ENCODE assay signal across 8 mouse cellular contexts in genomic region chr4:59549977-59550560, GRCm38 (mm10). TPM values are rescaled to one million over a fixed set of nuclear protein-coding genes. Genes with fewer than 3 reads are reported as not detected.
DNase-seq lines count a peak whose midpoint lies in the region; ATAC-seq and TF ChIP-seq lines count a peak whose summit lies in the region.

No protein-coding gene starts in this region.

- no peaks in the 10 kb centered on the region for H3K36me3 ChIP-seq in embryonic facial prominence, embryonic 13.5 days
- no peaks in the 10 kb centered on the region for H3K36me3 ChIP-seq in intestine, postnatal 0 days (ENCODE audit: control insufficient read depth, insufficient read depth)
- no peaks in the 10 kb centered on the region for H3K36me3 ChIP-seq in neural tube, embryonic 14.5 days (ENCODE audit: control insufficient read depth, insufficient read depth, low read length)

- peak overlapping the region; percentile 91 for H3K27ac ChIP-seq in layer of hippocampus, adult 2 months
- no peak overlapping the region for H3K27ac ChIP-seq in embryonic facial prominence, embryonic 13.5 days
- peak overlapping the region; percentile 100 for H3K27ac ChIP-seq in intestine, postnatal 0 days (ENCODE audit: low read depth, low read length)
- H3K27ac ChIP-seq in neural tube, embryonic 14.5 days (ENCODE audit: low read depth, low read length), result no peak overlapping the region

- H3K4me2 ChIP-seq in embryonic facial prominence, embryonic 13.5 days, result peak overlapping the region; percentile 81
- H3K4me2 ChIP-seq in intestine, postnatal 0 days (replicated peaks; ENCODE audit: low read depth), result peak overlapping the region; percentile 83
- peak overlapping the region; percentile 88 for H3K4me2 ChIP-seq in neural tube, embryonic 14.5 days (ENCODE audit: low read depth, low read length)

- peak overlapping the region; percentile 95 for H3K4me3 ChIP-seq in layer of hippocampus, adult 2 months
- H3K4me3 ChIP-seq in embryonic facial prominence, embryonic 13.5 days, result peak overlapping the region; percentile 77
- H3K4me3 ChIP-seq in intestine, postnatal 0 days (ENCODE audit: low read depth, low read length), result peak overlapping the region; percentile 98
- peak overlapping the region; percentile 89 for H3K4me3 ChIP-seq in neural tube, embryonic 14.5 days (ENCODE audit: low read depth, low read length)

- H3K9me3 ChIP-seq in embryonic facial prominence, embryonic 13.5 days, result no peaks in the 10 kb centered on the region
- no peaks in the 10 kb centered on the region for H3K9me3 ChIP-seq in intestine, postnatal 0 days (ENCODE audit: control insufficient read depth)
- H3K9me3 ChIP-seq in neural tube, embryonic 14.5 days (ENCODE audit: control insufficient read depth, low read length), result no peaks in the 10 kb centered on the region

- ATAC-seq in embryonic facial prominence, embryonic 13.5 days (ENCODE audit: insufficient number of reproducible peaks, insufficient read depth, low FRiP score, low TSS enrichment, low read depth), result no peak
- ATAC-seq in intestine, postnatal 0 days, result no peak
- no peak for ATAC-seq in neural tube, embryonic 14.5 days (ENCODE audit: low read depth)
- no peak for ATAC-seq in cerebellum, adult (ENCODE audit: insufficient number of reproducible peaks, low FRiP score, low TSS enrichment)

- H3K27me3 ChIP-seq in embryonic facial prominence, embryonic 13.5 days, result no peaks in the 10 kb centered on the region
- no peaks in the 10 kb centered on the region for H3K27me3 ChIP-seq in intestine, postnatal 0 days (replicated peaks; ENCODE audit: control insufficient read depth, insufficient read depth, low read length)
- no peaks in the 10 kb centered on the region for H3K27me3 ChIP-seq in neural tube, embryonic 14.5 days (ENCODE audit: control insufficient read depth, insufficient read depth, low read length)

- DNase-seq in layer of hippocampus, adult 2 months (ENCODE audit: low spot score in 2 of 2), result no peak
- DNase-seq in layer of hippocampus, adult 9-10 months (ENCODE audit: low spot score), result no peak
- no peak for DNase-seq in layer of hippocampus, adult 11-12 months (ENCODE audit: low spot score)
- no peak for DNase-seq in frontal cortex, postnatal 36 days (ENCODE audit: low spot score in 2 of 2)

- 7% methylated on average over 11 of the region's 11 CpGs for WGBS in embryonic facial prominence, embryonic 13.5 days
- 10% methylated on average over 11 of the region's 11 CpGs for WGBS in intestine, postnatal 0 days
- 27% methylated on average over 11 of the region's 11 CpGs for WGBS in neural tube, embryonic 14.5 days

- H3K4me1 ChIP-seq in embryonic facial prominence, embryonic 13.5 days, result peaks cover 14% of the 10 kb centered on the region
- H3K4me1 ChIP-seq in intestine, postnatal 0 days (replicated peaks; ENCODE audit: control insufficient read depth, insufficient read depth, low read length), result peaks cover 8% of the 10 kb centered on the region; the same call in 1 of the 2 replicates
- H3K4me1 ChIP-seq in neural tube, embryonic 14.5 days (ENCODE audit: control insufficient read depth, insufficient read depth, low read length), result peaks cover 13% of the 10 kb centered on the region

- peak overlapping the region; percentile 91 for H3K9ac ChIP-seq in embryonic facial prominence, embryonic 13.5 days
- H3K9ac ChIP-seq in intestine, postnatal 0 days (ENCODE audit: low read depth, low read length), result peak overlapping the region; percentile 99
- peak overlapping the region; percentile 88; the same call in 1 of the 2 replicates for H3K9ac ChIP-seq in neural tube, embryonic 14.5 days (replicated peaks; ENCODE audit: low read depth, low read length)

- TF ChIP-seq CTCF in layer of hippocampus, adult 2 months (conservative IDR thresholded peaks at IDR 0.05), result no peak
- no peak for TF ChIP-seq CTCF in intestine, postnatal 0 days (IDR thresholded peaks at IDR 0.05; ENCODE audit: low read depth)

RNA-seq across cellular contexts. Expression of gene Ptbp3, which starts 0.9 kb away (rescaled TPM):
- total RNA-seq in layer of hippocampus, adult 2 months (2021), result 10 to 100 TPM; 35.6 to 44.3 TPM
- 38.1 and 50.3 TPM in 2 replicates for polyA plus RNA-seq in embryonic facial prominence, embryonic 13.5 days (2015; fragmentation: Nextera tagmentation; extraction: Ambion mirVana)
- polyA plus RNA-seq in intestine, postnatal 0 days (2015; fragmentation: Nextera tagmentation; extraction: Ambion mirVana), result 65.1 and 67.9 TPM in 2 replicates
- polyA plus RNA-seq in neural tube, embryonic 14.5 days (2014; fragmentation: Nextera tagmentation; extraction: Ambion mirVana), result 19.9 and 34.0 TPM in 2 replicates

RNA-seq across cellular contexts. Expression of gene Hsdl2, which starts 31.3 kb away (rescaled TPM):
- 10 to 100 TPM; 25.3 to 26.6 TPM for total RNA-seq in layer of hippocampus, adult 2 months (2021)
- 25.1 and 29.1 TPM in 2 replicates for polyA plus RNA-seq in embryonic facial prominence, embryonic 13.5 days (2015; fragmentation: Nextera tagmentation; extraction: Ambion mirVana)
- polyA plus RNA-seq in intestine, postnatal 0 days (2015; fragmentation: Nextera tagmentation; extraction: Ambion mirVana), result 22.3 and 23.1 TPM in 2 replicates
- 39.5 and 45.3 TPM in 2 replicates for polyA plus RNA-seq in neural tube, embryonic 14.5 days (2014; fragmentation: Nextera tagmentation; extraction: Ambion mirVana)

Comparison
In these comparisons a context has a peak if more than half of its experiments do, and no peak if none do; other contexts are left out.
1. H3K27ac ChIP-seq: peak in layer of hippocampus, adult 2 months (single experiment) and intestine, postnatal 0 days (single experiment); none in embryonic facial prominence, embryonic 13.5 days (single experiment) and neural tube, embryonic 14.5 days (single experiment).
2. Peak in every context shown above with its lines, with median percentiles within 50 percentile points of each other: H3K4me3 ChIP-seq, H3K4me2 ChIP-seq and H3K9ac ChIP-seq.